Mouse (Mus musculus) frontal cortex, postnatal 10 days (tissue): ENCODE measurements around the gene Mtx2.

Source experiments
- DNase-seq, 2 experiments: peaks; one replicate each; pipeline ENCODE4 v3.0.0; 2022; ENCODE audit warnings: low spot score in 2 of 2, mixed read lengths in 1 of 2

The Mtx2 gene

DNA sequence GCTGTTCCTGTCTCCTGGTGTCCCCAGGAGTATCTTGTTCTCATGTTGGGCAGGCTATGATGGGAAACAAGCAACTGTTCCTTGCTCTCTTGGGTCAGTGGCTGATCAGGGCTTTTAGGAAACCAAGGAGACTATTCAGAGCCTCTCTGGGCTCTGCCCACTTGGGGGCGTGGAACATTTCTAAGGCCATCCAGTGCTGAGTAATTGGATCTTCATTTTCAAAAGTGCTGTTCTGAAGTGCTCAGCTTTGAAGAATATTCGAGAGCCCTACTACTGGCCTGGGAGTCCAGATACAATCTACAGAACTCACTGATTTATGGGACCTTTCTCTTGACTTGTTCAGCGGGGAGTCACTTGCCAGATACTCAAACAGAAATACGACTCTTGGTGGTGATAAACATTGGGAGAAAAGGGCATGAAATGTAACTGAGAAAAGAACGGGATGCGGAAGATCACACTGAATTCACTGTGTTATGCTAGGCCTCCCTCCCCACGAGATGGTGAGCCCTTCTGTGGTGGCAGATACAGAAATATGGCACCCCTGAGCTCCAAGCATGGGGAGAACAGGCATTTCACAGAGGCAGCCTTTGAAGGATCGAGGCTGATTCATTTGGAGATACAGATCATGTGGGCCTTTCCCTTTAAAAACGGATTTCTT, 92.4 kb downstream of the Mtx2 start:
- no peak for DNase-seq

DNA sequence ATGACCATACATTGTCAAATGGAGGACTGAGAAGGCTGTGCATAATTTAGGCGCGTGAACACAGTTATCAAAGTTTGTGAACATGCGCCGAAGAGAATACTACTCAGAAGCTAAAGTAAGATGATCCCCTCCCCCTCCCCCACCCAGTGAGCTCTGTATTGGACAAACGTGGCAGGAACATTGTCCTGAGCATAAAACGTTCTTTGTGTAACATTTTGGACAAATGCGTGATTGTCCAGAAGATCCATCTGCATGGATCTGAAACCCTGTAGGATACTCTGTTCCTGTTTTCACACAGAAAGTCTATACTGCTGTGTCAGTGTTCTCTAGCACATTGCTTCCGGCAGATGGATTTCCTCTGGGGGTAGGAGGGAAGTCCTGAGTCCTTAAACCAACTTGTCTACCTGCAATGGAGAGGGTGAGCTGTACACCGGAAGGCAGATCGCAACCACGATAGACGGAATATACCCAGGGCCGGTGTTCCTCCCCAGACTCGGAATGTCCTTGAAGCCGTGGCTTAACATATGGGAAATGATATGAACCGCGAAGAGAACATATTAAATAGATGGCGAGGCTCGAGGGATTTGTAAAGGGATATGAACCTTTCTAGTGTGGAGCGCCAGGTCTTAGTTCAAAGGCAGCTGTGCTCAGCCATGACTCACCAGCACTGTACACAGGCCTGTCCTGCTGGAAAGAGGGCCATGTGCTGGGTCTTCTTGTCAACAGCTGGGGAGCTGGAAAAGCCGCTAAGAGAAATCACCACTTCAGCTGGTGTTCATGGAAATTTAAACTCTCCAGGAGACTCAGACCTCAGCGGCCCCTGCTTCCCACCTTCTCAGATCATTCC, 100.6 kb downstream of the Mtx2 start:
- DNase-seq = no peak
